Mouse (Mus musculus): ENCODE data around the gene Nlgn2. TPM values are rescaled to one million over a fixed set of nuclear protein-coding genes. Genes with fewer than 3 reads are reported as not detected.

The Nlgn2 gene
- polyA plus RNA-seq, 1 experiment from 2014 or later, result 25.1 TPM

- ATAC-seq (ENCODE audit: low FRiP score, low TSS enrichment), result no peak
Observed at GRCm38 (mm10) chr11:69822080-69822479, 15.5 kb downstream of the Nlgn2 start, which contains the start of gene Spem1. Gene Spem1, minus strand, starts transcription at chr11:69822180.

GRCm38 (mm10) chr11:69818871-69819270, 18.7 kb downstream of the Nlgn2 start:
- H3K9ac ChIP-seq (replicated peaks; ENCODE audit: low read length), result no peak overlapping the region
- H3K4me1 ChIP-seq (ENCODE audit: control insufficient read depth, insufficient read depth, low read length), result no peaks in the 10 kb centered on the region
- ATAC-seq (ENCODE audit: low FRiP score, low TSS enrichment) (no peak), DNase-seq (no peak)
- 0 out of 2 replicates have a peak, but pooled peaks cover 7% of the 10 kb centered on the region for H3K9me3 ChIP-seq (ENCODE audit: control insufficient read depth, low read length)
- no peak overlapping the region for H3K4me3 ChIP-seq (replicated peaks; ENCODE audit: low read depth, low read length)
- 93% methylated on average over 8 of the region's 8 CpGs for WGBS
- no peaks in the 10 kb centered on the region for H3K27me3 ChIP-seq (ENCODE audit: control insufficient read depth, insufficient read depth, low read length)
- H3K4me2 ChIP-seq (ENCODE audit: low read length), result no peak overlapping the region
- peaks cover 1% of the 10 kb centered on the region for H3K36me3 ChIP-seq (ENCODE audit: control insufficient read depth, insufficient read depth, low read length)
- no peak overlapping the region for H3K27ac ChIP-seq (replicated peaks; ENCODE audit: low read depth, low read length)

More at GRCm38 (mm10) chr11:69822080-69822479, 15.5 kb downstream of the Nlgn2 start, which contains the start of gene Spem1:
- 87% methylated on average over 3 of the region's 3 CpGs for WGBS
- Histone ChIP-seq H3K9me3 (ENCODE audit: control insufficient read depth, low read length) (0 out of 2 replicates have a peak, but pooled peaks cover 7% of the 10 kb centered on the region), H3K4me1 (ENCODE audit: control insufficient read depth, insufficient read depth, low read length) (no peaks in the 10 kb centered on the region), H3K36me3 (ENCODE audit: control insufficient read depth, insufficient read depth, low read length) (peaks cover 33% of the 10 kb centered on the region), H3K27me3 (ENCODE audit: control insufficient read depth, insufficient read depth, low read length) (no peaks in the 10 kb centered on the region), H3K4me3 (replicated peaks; ENCODE audit: low read depth, low read length) (no peak within 1 kb of the TSS), H3K9ac (replicated peaks; ENCODE audit: low read length) (no peak within 1 kb of the TSS), H3K4me2 (ENCODE audit: low read length) (no peak within 1 kb of the TSS), H3K27ac (replicated peaks; ENCODE audit: low read depth, low read length) (no peak within 1 kb of the TSS)
- no peak for DNase-seq

GRCm38 (mm10) chr11:69818365-69818764, 19.2 kb downstream of the Nlgn2 start, which contains the start of gene Spem2:
Gene Spem2, minus strand, starts transcription at chr11:69818465.
- H3K9me3 ChIP-seq (ENCODE audit: control insufficient read depth, low read length), result 0 out of 2 replicates have a peak, but pooled peaks cover 7% of the 10 kb centered on the region
- 80% methylated on average over 2 of the region's 2 CpGs for WGBS
- no peak within 1 kb of the TSS for H3K4me2 ChIP-seq (ENCODE audit: low read length)

GRCm38 (mm10) chr11:69816520-69816919, 21.1 kb downstream of the Nlgn2 start:
- DNase-seq, result no peak
- Histone ChIP-seq H3K4me3 (replicated peaks; ENCODE audit: low read depth, low read length) (no peak overlapping the region), H3K27me3 (ENCODE audit: control insufficient read depth, insufficient read depth, low read length) (no peaks in the 10 kb centered on the region), H3K9ac (replicated peaks; ENCODE audit: low read length) (no peak overlapping the region), H3K4me1 (ENCODE audit: control insufficient read depth, insufficient read depth, low read length) (no peaks in the 10 kb centered on the region), H3K4me2 (ENCODE audit: low read length) (no peak overlapping the region), H3K36me3 (ENCODE audit: control insufficient read depth, insufficient read depth, low read length) (no peaks in the 10 kb centered on the region), H3K9me3 (ENCODE audit: control insufficient read depth, low read length) (0 out of 2 replicates have a peak, but pooled peaks cover 7% of the 10 kb centered on the region), H3K27ac (replicated peaks; ENCODE audit: low read depth, low read length) (no peak overlapping the region)
- no peak for ATAC-seq (ENCODE audit: low FRiP score, low TSS enrichment)
- 92% methylated on average over 12 of the region's 12 CpGs for WGBS

More at GRCm38 (mm10) chr11:69818365-69818764, 19.2 kb downstream of the Nlgn2 start, which contains the start of gene Spem2:
- no peak for DNase-seq
- Histone ChIP-seq H3K36me3 (ENCODE audit: control insufficient read depth, insufficient read depth, low read length) (no peaks in the 10 kb centered on the region), H3K27ac (replicated peaks; ENCODE audit: low read depth, low read length) (no peak within 1 kb of the TSS), H3K4me3 (replicated peaks; ENCODE audit: low read depth, low read length) (no peak within 1 kb of the TSS), H3K4me1 (ENCODE audit: control insufficient read depth, insufficient read depth, low read length) (no peaks in the 10 kb centered on the region), H3K9ac (replicated peaks; ENCODE audit: low read length) (no peak within 1 kb of the TSS), H3K27me3 (ENCODE audit: control insufficient read depth, insufficient read depth, low read length) (no peaks in the 10 kb centered on the region)
- no peak for ATAC-seq (ENCODE audit: low FRiP score, low TSS enrichment)

GRCm38 (mm10) chr11:69815155-69815554, 22.4 kb downstream of the Nlgn2 start, which contains the start of gene Gm39566:
Gene Gm39566, minus strand, starts transcription at chr11:69815298.
- Histone ChIP-seq H3K4me2 (ENCODE audit: low read length) (no peak within 1 kb of the TSS), H3K9ac (replicated peaks; ENCODE audit: low read length) (no peak within 1 kb of the TSS), H3K27ac (replicated peaks; ENCODE audit: low read depth, low read length) (no peak within 1 kb of the TSS), H3K4me3 (replicated peaks; ENCODE audit: low read depth, low read length) (no peak within 1 kb of the TSS), H3K4me1 (ENCODE audit: control insufficient read depth, insufficient read depth, low read length) (no peaks in the 10 kb centered on the region), H3K36me3 (ENCODE audit: control insufficient read depth, insufficient read depth, low read length) (no peaks in the 10 kb centered on the region), H3K27me3 (ENCODE audit: control insufficient read depth, insufficient read depth, low read length) (no peaks in the 10 kb centered on the region), H3K9me3 (ENCODE audit: control insufficient read depth, low read length) (0 out of 2 replicates have a peak, but pooled peaks cover 7% of the 10 kb centered on the region)
- ATAC-seq (ENCODE audit: low FRiP score, low TSS enrichment) (no peak), DNase-seq (no peak)
- WGBS, result 58% methylated on average over 10 of the region's 10 CpGs

GRCm38 (mm10) chr11:69810280-69810679, 27.3 kb downstream of the Nlgn2 start:
- DNase-seq, result no peak
- H3K27me3 ChIP-seq (ENCODE audit: control insufficient read depth, insufficient read depth, low read length), result peaks cover 11% of the 10 kb centered on the region
- H3K9me3 ChIP-seq (ENCODE audit: control insufficient read depth, low read length), result no peaks in the 10 kb centered on the region
- ATAC-seq (ENCODE audit: low FRiP score, low TSS enrichment), result no peak
- H3K4me1 ChIP-seq (ENCODE audit: control insufficient read depth, insufficient read depth, low read length), result no peaks in the 10 kb centered on the region
- no peak overlapping the region for H3K4me3 ChIP-seq (replicated peaks; ENCODE audit: low read depth, low read length)
- no peaks in the 10 kb centered on the region for H3K36me3 ChIP-seq (ENCODE audit: control insufficient read depth, insufficient read depth, low read length)
- H3K4me2 ChIP-seq (ENCODE audit: low read length), result no peak overlapping the region
- H3K9ac ChIP-seq (replicated peaks; ENCODE audit: low read length), result no peak overlapping the region
- H3K27ac ChIP-seq (replicated peaks; ENCODE audit: low read depth, low read length), result no peak overlapping the region

- Histone ChIP-seq H3K9me3 (ENCODE audit: control insufficient read depth, low read length) (no peaks in the 10 kb centered on the region), H3K4me2 (ENCODE audit: low read length) (no peak overlapping the region), H3K4me1 (ENCODE audit: control insufficient read depth, insufficient read depth, low read length) (peaks cover 22% of the 10 kb centered on the region), H3K4me3 (replicated peaks; ENCODE audit: low read depth, low read length) (no peak overlapping the region), H3K27ac (replicated peaks; ENCODE audit: low read depth, low read length) (no peak overlapping the region), H3K36me3 (ENCODE audit: control insufficient read depth, insufficient read depth, low read length) (no peaks in the 10 kb centered on the region), H3K9ac (replicated peaks; ENCODE audit: low read length) (no peak overlapping the region), H3K27me3 (ENCODE audit: control insufficient read depth, insufficient read depth, low read length) (peaks cover 24% of the 10 kb centered on the region)
- DNase-seq, result no peak
- ATAC-seq (ENCODE audit: low FRiP score, low TSS enrichment), result no peak
- WGBS, result 86% methylated on average over 2 of the region's 2 CpGs
Observed at GRCm38 (mm10) chr11:69807641-69808040, 29.9 kb downstream of the Nlgn2 start.

GRCm38 (mm10) chr11:69806378-69806777, 31.2 kb downstream of the Nlgn2 start:
- Histone ChIP-seq H3K9me3 (ENCODE audit: control insufficient read depth, low read length) (no peaks in the 10 kb centered on the region), H3K27me3 (ENCODE audit: control insufficient read depth, insufficient read depth, low read length) (peaks cover 24% of the 10 kb centered on the region), H3K9ac (replicated peaks; ENCODE audit: low read length) (no peak overlapping the region), H3K4me3 (replicated peaks; ENCODE audit: low read depth, low read length) (no peak overlapping the region), H3K27ac (replicated peaks; ENCODE audit: low read depth, low read length) (no peak overlapping the region), H3K4me1 (ENCODE audit: control insufficient read depth, insufficient read depth, low read length) (peaks cover 34% of the 10 kb centered on the region), H3K4me2 (ENCODE audit: low read length) (no peak overlapping the region), H3K36me3 (ENCODE audit: control insufficient read depth, insufficient read depth, low read length) (no peaks in the 10 kb centered on the region)
- WGBS, result 78% methylated on average over 4 of the region's 4 CpGs
- no peak for DNase-seq
- ATAC-seq (ENCODE audit: low FRiP score, low TSS enrichment), result no peak

Measured in midbrain, embryonic 14.5 days (tissue).